Mouse (Mus musculus): Measurements from ENCODE around the gene Gab3.
"Not testable (repeated sequence)": the region's sequence is repeated elsewhere in the genome, so short reads cannot be mapped to it uniquely, and the experiment has no call there.

GRCm38 (mm10) chrX:74962899-74963298 lies 122.4 kb downstream of the Gab3 start:
- not testable (repeated sequence) for TF ChIP-seq CTCF (conservative IDR thresholded peaks at IDR 0.05; ENCODE audit: low read length); NANOG (IDR thresholded peaks at IDR 0.05; ENCODE audit: borderline replicate concordance, low read length)

All from E14TG2a.4 (cell line).